Mouse (Mus musculus): ENCODE results near the gene Cemip2. TPM values are rescaled to one million over a fixed set of nuclear protein-coding genes. Genes with fewer than 3 reads are reported as not detected.

The Cemip2 gene
- polyA plus RNA-seq, 1 experiment from 2014 or later: 39.0 TPM

GRCm38 (mm10) chr19:21820126-21820525, 42.0 kb downstream of the Cemip2 start:
- H3K4me3 ChIP-seq: no peak overlapping the region
- no peaks in the 10 kb centered on the region for H3K27me3 ChIP-seq
- H3K9me3 ChIP-seq: no peaks in the 10 kb centered on the region
- no peak overlapping the region for H3K4me2 ChIP-seq (replicated peaks)
- no peak for ATAC-seq (ENCODE audit: low FRiP score, low read depth)
- peaks cover 6% of the 10 kb centered on the region for H3K4me1 ChIP-seq
- H3K9ac ChIP-seq: no peak overlapping the region
- H3K36me3 ChIP-seq: peaks cover 80% of the 10 kb centered on the region
- H3K27ac ChIP-seq: no peak overlapping the region
- 74% methylated on average over 4 of the region's 4 CpGs for WGBS

- H3K27me3 ChIP-seq: no peaks in the 10 kb centered on the region
- H3K9ac ChIP-seq: no peak overlapping the region
- H3K4me2 ChIP-seq (replicated peaks): no peak overlapping the region
- H3K4me3 ChIP-seq: no peak overlapping the region
- no peaks in the 10 kb centered on the region for H3K9me3 ChIP-seq
- WGBS: 68% methylated on average over 6 of the region's 6 CpGs
- H3K27ac ChIP-seq: no peak overlapping the region
- H3K4me1 ChIP-seq: peaks cover 9% of the 10 kb centered on the region
- H3K36me3 ChIP-seq: peaks cover 76% of the 10 kb centered on the region
- ATAC-seq (ENCODE audit: low FRiP score, low read depth): peak; percentile 52; the same call in 1 of the 2 replicates
Measured at GRCm38 (mm10) chr19:21821877-21822276, 43.7 kb downstream of the Cemip2 start.

- Histone ChIP-seq H3K4me3 (no peak overlapping the region), H3K36me3 (peaks cover 72% of the 10 kb centered on the region), H3K27me3 (no peaks in the 10 kb centered on the region), H3K9me3 (no peaks in the 10 kb centered on the region), H3K27ac (no peak overlapping the region), H3K4me1 (peaks cover 15% of the 10 kb centered on the region), H3K4me2 (replicated peaks) (no peak overlapping the region), H3K9ac (no peak overlapping the region)
- ATAC-seq (ENCODE audit: low FRiP score, low read depth): no peak
- WGBS: 87% methylated on average over 5 of the region's 5 CpGs
Measured at GRCm38 (mm10) chr19:21824146-21824545, 46.0 kb downstream of the Cemip2 start.

GRCm38 (mm10) chr19:21825128-21825885, 47.2 kb downstream of the Cemip2 start:
- Histone ChIP-seq H3K4me3 (no peak overlapping the region), H3K4me2 (replicated peaks) (no peak overlapping the region), H3K9me3 (no peaks in the 10 kb centered on the region), H3K36me3 (peaks cover 73% of the 10 kb centered on the region), H3K9ac (no peak overlapping the region), H3K27me3 (no peaks in the 10 kb centered on the region), H3K4me1 (peaks cover 15% of the 10 kb centered on the region), H3K27ac (no peak overlapping the region)
- 67% methylated on average over 4 of the region's 4 CpGs for WGBS
- no peak for ATAC-seq (ENCODE audit: low FRiP score, low read depth)

- peaks cover 76% of the 10 kb centered on the region for H3K36me3 ChIP-seq
- H3K4me1 ChIP-seq: no peaks in the 10 kb centered on the region; the same call in 1 of the 2 replicates
- 59% methylated on average over 12 of the region's 12 CpGs for WGBS
- ATAC-seq (ENCODE audit: low FRiP score, low read depth): no peak
- peak overlapping the region; percentile 23; the same call in 1 of the 2 replicates for H3K27ac ChIP-seq
- no peak overlapping the region for H3K4me2 ChIP-seq (replicated peaks)
- H3K27me3 ChIP-seq: no peaks in the 10 kb centered on the region
- no peak overlapping the region for H3K9ac ChIP-seq
- H3K4me3 ChIP-seq: no peak overlapping the region
- H3K9me3 ChIP-seq: no peaks in the 10 kb centered on the region
Measured at GRCm38 (mm10) chr19:21833416-21833992, 55.4 kb downstream of the Cemip2 start.

GRCm38 (mm10) chr19:21834952-21835351, 56.8 kb downstream of the Cemip2 start:
- no peaks in the 10 kb centered on the region for H3K9me3 ChIP-seq
- H3K4me3 ChIP-seq: no peak overlapping the region
- H3K27me3 ChIP-seq: no peaks in the 10 kb centered on the region
- 79% methylated on average over 7 of the region's 7 CpGs for WGBS
- ATAC-seq (ENCODE audit: low FRiP score, low read depth): no peak
- H3K9ac ChIP-seq: no peak overlapping the region
- H3K27ac ChIP-seq: no peak overlapping the region
- H3K36me3 ChIP-seq: peaks cover 71% of the 10 kb centered on the region
- no peak overlapping the region for H3K4me2 ChIP-seq (replicated peaks)
- H3K4me1 ChIP-seq: no peaks in the 10 kb centered on the region; the same call in 1 of the 2 replicates

- H3K27me3 ChIP-seq: no peaks in the 10 kb centered on the region
- WGBS: 90% methylated on average over 10 of the region's 10 CpGs
- H3K4me3 ChIP-seq: no peak overlapping the region
- H3K4me1 ChIP-seq: no peaks in the 10 kb centered on the region
- H3K9ac ChIP-seq: no peak overlapping the region
- H3K27ac ChIP-seq: no peak overlapping the region
- no peak overlapping the region for H3K4me2 ChIP-seq (replicated peaks)
- no peak for ATAC-seq (ENCODE audit: low FRiP score, low read depth)
- H3K9me3 ChIP-seq: peaks cover 3% of the 10 kb centered on the region; the same call in 1 of the 2 replicates
- peaks cover 91% of the 10 kb centered on the region for H3K36me3 ChIP-seq
Measured at GRCm38 (mm10) chr19:21850721-21851120, 72.6 kb downstream of the Cemip2 start.

GRCm38 (mm10) chr19:21854526-21855228, 76.5 kb downstream of the Cemip2 start:
- H3K27me3 ChIP-seq: no peaks in the 10 kb centered on the region
- no peak overlapping the region for H3K27ac ChIP-seq
- no peak overlapping the region for H3K9ac ChIP-seq
- no peak overlapping the region for H3K4me3 ChIP-seq
- peaks cover 80% of the 10 kb centered on the region for H3K36me3 ChIP-seq
- no peak overlapping the region for H3K4me2 ChIP-seq (replicated peaks)
- no peak for ATAC-seq (ENCODE audit: low FRiP score, low read depth)
- no peaks in the 10 kb centered on the region for H3K4me1 ChIP-seq
- H3K9me3 ChIP-seq: peaks cover 3% of the 10 kb centered on the region; the same call in 1 of the 2 replicates
- 94% methylated on average over 5 of the region's 5 CpGs for WGBS

GRCm38 (mm10) chr19:21855421-21856128, 77.4 kb downstream of the Cemip2 start:
- H3K27me3 ChIP-seq: no peaks in the 10 kb centered on the region
- no peak for ATAC-seq (ENCODE audit: low FRiP score, low read depth)
- 91% methylated on average over 8 of the region's 8 CpGs for WGBS
- no peak overlapping the region for H3K4me2 ChIP-seq (replicated peaks)
- H3K36me3 ChIP-seq: peaks cover 74% of the 10 kb centered on the region
- no peaks in the 10 kb centered on the region for H3K4me1 ChIP-seq
- no peak overlapping the region for H3K27ac ChIP-seq
- H3K9ac ChIP-seq: no peak overlapping the region
- H3K9me3 ChIP-seq: peaks cover 3% of the 10 kb centered on the region; the same call in 1 of the 2 replicates
- H3K4me3 ChIP-seq: no peak overlapping the region

- H3K27ac ChIP-seq: no peak overlapping the region
- H3K4me1 ChIP-seq: no peaks in the 10 kb centered on the region
- peaks cover 46% of the 10 kb centered on the region for H3K36me3 ChIP-seq
- WGBS: 62% methylated on average over 12 of the region's 12 CpGs
- no peak overlapping the region for H3K4me2 ChIP-seq (replicated peaks)
- peaks cover 3% of the 10 kb centered on the region; the same call in 1 of the 2 replicates for H3K9me3 ChIP-seq
- no peak for ATAC-seq (ENCODE audit: low FRiP score, low read depth)
- no peaks in the 10 kb centered on the region for H3K27me3 ChIP-seq
- H3K4me3 ChIP-seq: no peak overlapping the region
- no peak overlapping the region for H3K9ac ChIP-seq
Measured at GRCm38 (mm10) chr19:21858846-21859521, 80.8 kb downstream of the Cemip2 start.

- no peak overlapping the region for H3K4me3 ChIP-seq
- H3K9me3 ChIP-seq: no peaks in the 10 kb centered on the region
- ATAC-seq (ENCODE audit: low FRiP score, low read depth): no peak
- no peaks in the 10 kb centered on the region for H3K27me3 ChIP-seq
- no peak overlapping the region for H3K4me2 ChIP-seq (replicated peaks)
- no peak overlapping the region for H3K9ac ChIP-seq
- 86% methylated on average over 5 of the region's 5 CpGs for WGBS
- no peak overlapping the region for H3K27ac ChIP-seq
- no peaks in the 10 kb centered on the region for H3K4me1 ChIP-seq
- peaks cover 35% of the 10 kb centered on the region for H3K36me3 ChIP-seq
Measured at GRCm38 (mm10) chr19:21860132-21860531, 82.0 kb downstream of the Cemip2 start.
